Mouse (Mus musculus): ENCODE measurements around the gene Acat2.
"Not testable (repeated sequence)": the region's sequence is repeated elsewhere in the genome, so short reads cannot be mapped to it uniquely, and the experiment has no call there.

Acat2 gene

GRCm38 (mm10) chr17:12959377-12959776, 1.2 kb downstream of the Acat2 start:
- DNase-seq (ENCODE audit: low read depth in 1 of 2, low spot score in 2 of 2), result not testable (repeated sequence)

- no peak for DNase-seq (ENCODE audit: low read depth in 1 of 2, low spot score in 2 of 2)
Measured at GRCm38 (mm10) chr17:12956664-12957063, 3.9 kb downstream of the Acat2 start.

GRCm38 (mm10) chr17:12949669-12950068, 10.9 kb downstream of the Acat2 start:
- no peak for DNase-seq (ENCODE audit: low read depth in 1 of 2, low spot score in 2 of 2)

- no peak for DNase-seq (ENCODE audit: low read depth in 1 of 2, low spot score in 2 of 2)
Measured at GRCm38 (mm10) chr17:12942459-12943162, 17.9 kb downstream of the Acat2 start.

- no peak for DNase-seq (ENCODE audit: low read depth in 1 of 2, low spot score in 2 of 2)
Measured at GRCm38 (mm10) chr17:12941543-12942260, 18.8 kb downstream of the Acat2 start.

DNA sequence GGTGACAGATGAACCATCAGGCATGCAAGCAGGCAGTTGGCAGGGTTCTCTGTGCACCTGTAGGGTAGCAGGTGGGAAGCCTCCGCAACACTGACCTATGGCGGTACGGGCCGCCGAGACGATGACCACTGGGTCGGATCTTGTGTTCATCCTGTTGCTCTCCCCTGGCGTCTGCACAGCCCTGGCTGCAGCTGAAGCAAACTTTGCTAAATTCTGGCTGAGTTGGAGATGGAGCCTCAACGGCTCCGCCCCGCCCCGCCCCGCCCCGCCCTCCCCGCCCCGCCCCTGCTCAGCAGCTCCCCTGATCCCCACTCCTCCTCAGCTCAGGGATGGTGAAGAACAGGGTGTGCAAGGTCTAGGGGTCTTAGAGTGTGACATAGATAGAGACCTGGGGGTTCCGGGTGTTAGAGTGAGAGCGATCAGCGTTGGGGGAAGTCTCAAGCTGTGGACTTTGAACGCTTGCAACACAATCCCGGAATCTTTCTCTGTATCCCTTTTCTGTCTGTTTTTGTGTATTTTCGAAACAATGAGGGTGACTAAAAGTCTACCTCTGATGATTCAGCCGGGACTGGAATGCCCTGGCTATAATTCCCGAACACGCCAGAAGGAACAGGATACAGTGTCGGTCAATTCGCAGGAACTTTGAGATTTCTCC, 20.3 kb downstream of the Acat2 start, which contains the start of gene Acat3:
Acat3 (minus strand) TSS at position 450 of the 655 bp plus-strand sequence.
- DNase-seq (ENCODE audit: low read depth in 1 of 2, low spot score in 2 of 2), result no peak

DNA sequence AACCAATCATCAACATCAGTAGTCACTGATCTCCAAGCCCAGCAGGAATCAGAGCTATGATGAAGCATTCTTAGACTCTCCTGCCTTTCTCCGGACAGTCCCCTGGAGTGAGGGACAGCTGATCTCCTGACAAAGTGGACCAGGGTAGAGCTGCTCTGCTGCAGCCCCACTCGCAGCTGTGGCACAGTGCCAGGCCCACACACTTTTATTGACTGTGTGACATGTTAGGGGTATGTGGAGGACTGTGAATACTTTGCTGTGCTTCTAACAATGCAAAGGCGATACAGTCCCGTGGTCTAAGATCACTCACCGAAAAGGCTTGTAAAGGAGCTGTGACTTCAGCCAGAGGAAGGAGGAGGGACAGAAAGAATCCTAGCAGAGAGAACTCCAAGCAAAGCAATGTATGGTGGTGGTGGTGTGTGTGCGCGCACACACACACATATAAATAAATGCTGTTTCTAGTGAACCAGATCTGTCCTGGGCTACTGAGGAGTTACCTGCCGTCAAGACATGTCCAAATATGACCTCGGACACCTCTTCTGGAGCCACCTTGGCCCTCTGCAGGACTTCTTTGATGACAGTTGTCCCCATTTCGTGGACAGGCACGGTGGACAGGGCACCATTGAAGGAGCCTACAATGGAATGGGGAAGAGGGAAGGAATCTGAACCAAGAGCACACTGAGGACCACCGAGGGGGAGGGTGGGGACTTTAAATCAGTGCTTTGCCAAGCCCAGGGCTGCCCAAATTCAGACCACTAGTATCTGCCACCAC, 21.0 kb downstream of the Acat2 start:
- not testable (repeated sequence) for DNase-seq (ENCODE audit: low read depth in 1 of 2, low spot score in 2 of 2)

DNA sequence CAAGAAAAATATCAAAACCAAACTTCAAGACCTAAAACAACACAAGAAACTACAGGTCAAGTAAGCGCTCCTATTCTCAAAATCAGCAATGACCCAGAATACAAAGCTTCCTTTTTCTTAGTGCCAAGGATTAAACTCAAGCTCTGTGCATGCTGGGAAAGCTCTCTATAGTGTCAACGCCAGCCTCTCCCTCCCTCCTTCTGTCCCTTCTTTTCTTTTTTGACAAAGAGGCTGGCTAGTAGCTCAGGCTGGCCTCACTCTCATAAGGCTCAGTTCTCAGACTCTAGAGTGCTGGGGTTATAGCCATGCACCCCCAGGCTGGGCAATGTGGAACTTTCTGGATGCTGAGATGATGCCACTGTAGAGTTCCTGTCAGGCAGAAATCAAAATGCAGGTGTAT, 22.5 kb downstream of the Acat2 start:
- DNase-seq (ENCODE audit: low read depth in 1 of 2, low spot score in 2 of 2), result no peak

GRCm38 (mm10) chr17:12937412-12937970, 23.1 kb downstream of the Acat2 start:
- no peak for DNase-seq (ENCODE audit: low read depth in 1 of 2, low spot score in 2 of 2)

DNA sequence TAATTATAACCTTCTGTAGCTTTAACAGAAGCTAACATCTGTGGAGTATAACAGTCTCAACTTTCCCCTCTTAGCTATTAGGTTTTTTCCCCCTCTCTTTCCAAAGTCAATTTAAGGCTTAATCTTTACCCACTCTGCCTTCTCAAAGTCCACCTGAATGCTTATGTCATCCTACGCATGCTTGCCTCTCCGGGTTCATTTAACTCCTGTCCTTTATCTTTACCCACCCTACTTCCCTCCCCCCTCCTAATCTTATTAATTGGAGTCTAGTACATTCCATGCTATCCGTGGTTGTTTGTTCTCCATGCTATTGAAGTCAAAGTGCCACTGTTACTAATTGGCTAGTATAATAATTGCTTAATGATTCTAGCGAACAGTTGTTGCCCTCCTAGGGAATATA, 24.8 kb downstream of the Acat2 start:
- no peak for DNase-seq (ENCODE audit: low read depth in 1 of 2, low spot score in 2 of 2)

GRCm38 (mm10) chr17:12931576-12931975, 29.0 kb downstream of the Acat2 start:
- not testable (repeated sequence) for DNase-seq (ENCODE audit: low read depth in 1 of 2, low spot score in 2 of 2)

DNA sequence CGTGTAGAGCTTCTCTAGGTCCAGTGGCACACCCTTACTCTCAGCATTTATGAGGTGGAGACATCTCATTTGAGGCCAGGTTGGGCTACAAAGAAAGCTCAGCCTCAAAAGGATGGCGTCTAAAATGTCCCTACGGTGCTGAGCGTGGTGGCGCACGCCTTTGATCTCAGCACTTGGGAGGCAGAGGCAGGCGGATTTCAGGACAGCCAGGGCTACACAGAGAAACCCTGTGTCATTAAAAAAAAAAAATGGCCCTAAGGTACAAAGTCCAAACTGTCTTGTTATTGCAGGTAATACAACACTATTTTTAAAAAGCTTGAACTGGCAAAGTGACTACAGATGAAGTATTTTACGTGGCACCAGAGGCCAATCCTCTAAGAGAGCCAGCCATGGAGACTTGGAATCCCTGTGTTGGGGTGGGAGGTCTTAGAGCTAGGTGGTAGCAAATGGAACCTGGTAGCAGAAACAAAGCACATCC, 34.8 kb downstream of the Acat2 start:
- no peak for DNase-seq (ENCODE audit: low read depth in 1 of 2, low spot score in 2 of 2)

DNA sequence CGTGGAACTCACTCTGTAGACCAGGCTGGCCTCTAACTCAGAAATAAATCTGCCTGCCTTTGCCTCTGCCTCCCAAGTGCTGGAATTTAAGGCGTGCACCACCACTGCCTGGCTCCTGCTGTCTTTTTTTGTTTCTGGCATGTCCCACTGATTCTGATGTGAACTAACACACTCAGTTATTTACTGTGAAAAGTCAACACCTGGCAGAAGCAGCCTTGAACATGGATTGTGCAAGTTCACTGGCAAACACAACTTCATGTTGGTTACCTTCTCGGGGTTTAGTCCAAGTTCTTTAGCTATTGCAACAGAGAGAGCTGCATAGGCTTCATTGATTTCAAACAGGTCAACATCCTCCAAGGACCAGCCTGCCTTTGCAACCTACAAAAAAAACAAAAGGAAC, 35.5 kb downstream of the Acat2 start:
- DNase-seq (ENCODE audit: low read depth in 1 of 2, low spot score in 2 of 2), result no peak

GRCm38 (mm10) chr17:12921073-12921472, 39.5 kb downstream of the Acat2 start:
- peak in 1 of 2 experiments; percentile 24 for DNase-seq (ENCODE audit: low read depth in 1 of 2, low spot score in 2 of 2)

DNA sequence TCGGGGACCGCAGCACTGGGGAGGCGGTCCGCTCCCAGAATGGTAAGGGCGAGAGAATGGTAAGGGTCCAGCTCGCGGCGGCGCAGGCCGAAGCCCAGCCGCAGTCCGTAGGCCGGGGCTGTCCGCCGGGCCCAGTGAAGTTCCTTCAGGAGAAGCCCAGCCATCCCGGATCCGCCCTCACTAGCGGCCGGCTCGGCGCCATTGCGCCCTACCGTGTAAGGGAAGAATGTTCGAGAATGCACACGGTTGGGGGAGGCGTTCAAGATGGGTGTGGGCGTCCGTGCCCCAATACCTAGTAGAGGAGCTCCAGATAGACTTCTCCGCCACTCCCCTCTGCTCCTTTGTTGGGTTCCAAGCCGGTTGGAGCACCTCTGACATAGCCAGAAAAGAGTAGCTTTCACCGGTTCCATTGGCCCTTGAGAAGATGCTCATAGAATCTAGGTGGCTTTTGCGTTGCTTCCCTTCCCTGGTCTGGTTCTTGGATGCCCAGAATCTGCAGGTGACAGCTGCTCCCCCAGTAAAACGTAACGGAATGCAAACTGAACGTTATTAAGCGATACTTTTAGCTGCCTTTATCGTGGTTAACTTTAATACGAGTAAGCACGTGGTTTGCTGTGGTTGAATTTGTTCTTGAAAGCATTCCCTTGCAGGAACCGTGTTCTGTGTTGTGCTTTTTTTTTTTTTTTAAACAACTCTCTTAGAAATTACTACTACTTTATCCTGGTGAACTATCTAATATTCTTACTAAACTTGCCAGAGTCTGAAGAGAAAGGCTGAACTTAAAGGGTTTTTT, 43.8 kb downstream of the Acat2 start:
- DNase-seq (ENCODE audit: low read depth in 1 of 2, low spot score in 2 of 2), result no peak

GRCm38 (mm10) chr17:12915881-12916583, 44.5 kb downstream of the Acat2 start, which contains the start of gene Mrpl18:
Mrpl18 (minus strand) TSS chr17:12916345.
- peak; percentile 95 to 99 for DNase-seq (ENCODE audit: low read depth in 1 of 2, low spot score in 2 of 2)

- no peak for DNase-seq (ENCODE audit: low read depth in 1 of 2, low spot score in 2 of 2)
Measured at GRCm38 (mm10) chr17:12915488-12915880, 45.1 kb downstream of the Acat2 start, which contains the start of gene Tcp1. Tcp1 (plus strand) TSS chr17:12915701.

DNA sequence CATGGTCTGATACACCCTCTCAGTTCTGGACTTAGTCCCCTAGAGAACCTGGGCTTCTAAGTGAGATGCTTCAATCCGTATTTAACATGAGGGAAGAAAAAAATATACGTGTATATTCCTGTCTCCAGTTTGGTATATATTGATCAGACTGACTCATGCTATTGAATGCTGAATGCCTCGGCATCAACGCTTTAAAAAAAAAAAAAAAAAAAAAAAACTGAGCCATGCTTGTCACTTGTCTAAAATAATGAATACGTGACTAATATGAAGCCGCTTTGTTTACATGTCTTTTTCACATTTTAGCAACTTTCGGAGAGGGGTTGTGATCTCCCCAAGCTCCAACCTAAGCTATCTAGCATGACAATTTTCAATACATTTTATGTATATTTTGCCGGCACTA, 50.2 kb downstream of the Acat2 start:
- DNase-seq (ENCODE audit: low read depth in 1 of 2, low spot score in 2 of 2), result no peak
